Mouse (Mus musculus) cerebellum, postnatal 25 days (tissue): ENCODE results near the gene Prkch.

Source experiments
- DNase-seq, 2 experiments: peaks; one replicate each; pipeline ENCODE4 v3.0.0; 2021; ENCODE audit warnings: mixed read lengths in 2 of 2

Prkch gene

GRCm38 (mm10) chr12:73687077-73688035 lies 102.8 kb downstream of the Prkch start:
- no peak for DNase-seq

- no peak for DNase-seq
These were observed 107.7 kb downstream of the Prkch start for GRCm38 (mm10) chr12:73692321-73692720.

- DNase-seq = peak; percentile 46 to 68
These were observed 108.8 kb downstream of the Prkch start for GRCm38 (mm10) chr12:73693347-73693746.

GRCm38 (mm10) chr12:73694690-73695089 lies 110.1 kb downstream of the Prkch start:
- DNase-seq = no peak

- no peak for DNase-seq
These were observed 110.5 kb downstream of the Prkch start for GRCm38 (mm10) chr12:73695110-73695509.

GRCm38 (mm10) chr12:73696084-73696483 lies 111.5 kb downstream of the Prkch start:
- no peak for DNase-seq

GRCm38 (mm10) chr12:73696946-73697345 lies 112.3 kb downstream of the Prkch start:
- DNase-seq = no peak

- DNase-seq = no peak
These were observed 113.8 kb downstream of the Prkch start for GRCm38 (mm10) chr12:73698436-73698835.

- no peak for DNase-seq
These were observed 114.2 kb downstream of the Prkch start for GRCm38 (mm10) chr12:73698841-73699240.

GRCm38 (mm10) chr12:73699471-73700186 lies 115.0 kb downstream of the Prkch start:
- no peak for DNase-seq

GRCm38 (mm10) chr12:73700544-73701069 lies 116.0 kb downstream of the Prkch start:
- DNase-seq = no peak

GRCm38 (mm10) chr12:73701999-73702398 lies 117.4 kb downstream of the Prkch start:
- no peak for DNase-seq

GRCm38 (mm10) chr12:73704382-73704781 lies 119.8 kb downstream of the Prkch start:
- DNase-seq = no peak

- DNase-seq = peak; percentile 73 to 86
These were observed 120.6 kb downstream of the Prkch start for GRCm38 (mm10) chr12:73705097-73705690.

- DNase-seq = no peak
These were observed 123.9 kb downstream of the Prkch start for GRCm38 (mm10) chr12:73708498-73708897.

GRCm38 (mm10) chr12:73708920-73709319 lies 124.3 kb downstream of the Prkch start:
- DNase-seq = peak; percentile 75 to 84

GRCm38 (mm10) chr12:73710846-73711245 lies 126.2 kb downstream of the Prkch start:
- no peak for DNase-seq

- no peak for DNase-seq
These were observed 127.5 kb downstream of the Prkch start for GRCm38 (mm10) chr12:73712122-73712521.

- DNase-seq = no peak
These were observed 130.0 kb downstream of the Prkch start for GRCm38 (mm10) chr12:73714589-73714988.

GRCm38 (mm10) chr12:73715331-73715730 lies 130.7 kb downstream of the Prkch start:
- no peak for DNase-seq

- no peak for DNase-seq
These were observed 131.5 kb downstream of the Prkch start for GRCm38 (mm10) chr12:73715954-73716731.

- no peak for DNase-seq
These were observed 133.4 kb downstream of the Prkch start for GRCm38 (mm10) chr12:73718036-73718435.
